Mouse (Mus musculus) liver, embryonic 16.5 days (tissue): Measurements from ENCODE around the gene Ccdc115. TPM values are rescaled to one million over a fixed set of nuclear protein-coding genes. Genes with fewer than 3 reads are reported as not detected.
A peak's percentile ranks its signal among the peaks of the same experiment; 100 is the strongest.

Experiments
- ATAC-seq: fragments of 200-750 bp; cut with Nextera tagmentation; 2 replicates; pipeline ENCODE4 v1.8.0; 2017; ENCODE audit warnings: low read depth, mild to moderate bottlenecking, moderate number of reproducible peaks, moderate library complexity
- H3K27ac ChIP-seq: fragments of 300-500 bp; sonication (generic); 2 replicates; pipeline ENCODE4 v1.5.1; 2014; ENCODE audit warnings: mild to moderate bottlenecking, low read length
- H3K27me3 ChIP-seq: fragments of 300-500 bp; sonication (generic); 2 replicates; pipeline ENCODE4 v1.6.1; 2014; ENCODE audit warnings: low read depth, low read length, mixed read lengths; ENCODE audit not compliant: control insufficient read depth, insufficient read depth
- H3K36me3 ChIP-seq: fragments of 300-500 bp; sonication (generic); 2 replicates; pipeline ENCODE4 v1.6.1; 2014; ENCODE audit warnings: mild to moderate bottlenecking; ENCODE audit not compliant: control insufficient read depth, insufficient read depth
- H3K4me1 ChIP-seq: fragments of 300-500 bp; sonication (generic); 2 replicates; pipeline ENCODE4 v1.6.1; 2014; ENCODE audit warnings: low read depth, low read length, mixed read lengths; ENCODE audit not compliant: control insufficient read depth
- H3K4me2 ChIP-seq: fragments of 300-500 bp; sonication (generic); 2 replicates; pipeline ENCODE4 v1.6.1; 2014; ENCODE audit warnings: low read depth, low read length, mixed read lengths
- H3K4me3 ChIP-seq: fragments of 300-500 bp; sonication (generic); 2 replicates; pipeline ENCODE4 v1.5.1; 2014; ENCODE audit warnings: low read depth, mild to moderate bottlenecking, low read length
- H3K9ac ChIP-seq: fragments of 300-500 bp; sonication (generic); 2 replicates; pipeline ENCODE4 v1.6.1; 2014; ENCODE audit warnings: low read depth, low read length
- H3K9me3 ChIP-seq: fragments of 300-500 bp; sonication (generic); replicated peaks from 2 replicates; pipeline ENCODE4 v1.6.1; 2016; ENCODE audit warnings: low read length; ENCODE audit not compliant: control insufficient read depth
- WGBS: fragments of 180-500 bp; shearing (Covaris S2); extraction: QIAGEN DNeasy Blood & Tissue Kit; methylation state at CpG from one replicate; pipeline ENCODE4 v1.1.7; 2014; ENCODE audit not compliant: insufficient replicate concordance; 5-methylcytosine and 5-hydroxymethylcytosine counted together
- polyA plus RNA-seq: library from polyadenylated mRNA; unstranded; fragments of >200 nt; fragmentation: Nextera tagmentation; extraction: Ambion mirVana; gene quantifications from 2 replicates; pipeline ENCODE4 v1.2.1, GENCODE M21; 2015

Gene Ccdc115
- polyA plus RNA-seq, 1 experiment from 2014 or later, result 20.8 TPM

GRCm38 (mm10) chr1:34472427-34473300 lies 33.2 kb upstream of the Ccdc115 start:
- under 1% methylated on average over 42 of the region's 43 CpGs for WGBS
- peaks cover 4% of the 10 kb centered on the region; the same call in 1 of the 2 replicates for H3K4me1 ChIP-seq
- H3K4me2 ChIP-seq, result peak overlapping the region; percentile 67
- H3K4me3 ChIP-seq, result peak overlapping the region; percentile 63
- H3K27ac ChIP-seq, result peak overlapping the region; percentile 53; the same call in 1 of the 2 replicates
- H3K9me3 ChIP-seq, result no peaks in the 10 kb centered on the region
- H3K9ac ChIP-seq, result peak overlapping the region; percentile 57
- no peaks in the 10 kb centered on the region for H3K36me3 ChIP-seq
- peak; percentile 71 for ATAC-seq
- peaks cover 2% of the 10 kb centered on the region for H3K27me3 ChIP-seq

GRCm38 (mm10) chr1:34469801-34470200 lies 30.3 kb upstream of the Ccdc115 start:
- H3K27ac ChIP-seq, result no peak overlapping the region
- no peak for ATAC-seq
- peaks cover 4% of the 10 kb centered on the region; the same call in 1 of the 2 replicates for H3K4me1 ChIP-seq
- H3K9ac ChIP-seq, result no peak overlapping the region
- H3K36me3 ChIP-seq, result no peaks in the 10 kb centered on the region
- H3K9me3 ChIP-seq, result no peaks in the 10 kb centered on the region
- peaks cover 2% of the 10 kb centered on the region for H3K27me3 ChIP-seq
- WGBS, result 58% methylated on average over 5 of the region's 5 CpGs
- no peak overlapping the region for H3K4me3 ChIP-seq
- no peak overlapping the region for H3K4me2 ChIP-seq

DNA sequence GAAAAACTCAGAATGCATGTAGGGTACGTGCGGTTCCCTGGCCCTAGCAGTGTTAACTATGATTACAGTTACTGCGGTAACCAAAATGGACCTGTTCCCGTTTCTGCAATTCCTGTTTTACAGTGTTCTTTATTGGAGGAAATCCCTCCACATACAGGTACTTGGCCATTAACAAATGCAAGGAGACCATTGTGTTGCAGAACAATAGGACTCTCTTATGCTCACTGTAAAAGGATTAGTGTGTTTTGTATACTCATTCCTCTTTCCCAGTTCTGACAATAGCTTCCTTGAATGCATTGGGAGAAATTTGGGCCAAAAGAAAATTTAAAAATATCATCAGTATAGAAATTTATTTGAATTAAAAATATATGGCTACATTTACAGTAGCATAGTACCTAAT lies 29.0 kb upstream of the Ccdc115 start:
- Histone ChIP-seq H3K4me2 (no peak overlapping the region), H3K27ac (no peak overlapping the region), H3K36me3 (no peaks in the 10 kb centered on the region), H3K27me3 (peaks cover 2% of the 10 kb centered on the region), H3K4me3 (no peak overlapping the region), H3K9ac (no peak overlapping the region), H3K4me1 (peaks cover 4% of the 10 kb centered on the region; the same call in 1 of the 2 replicates), H3K9me3 (no peaks in the 10 kb centered on the region)
- no peak for ATAC-seq
- 56% methylated on average over 4 of the region's 4 CpGs for WGBS

DNA sequence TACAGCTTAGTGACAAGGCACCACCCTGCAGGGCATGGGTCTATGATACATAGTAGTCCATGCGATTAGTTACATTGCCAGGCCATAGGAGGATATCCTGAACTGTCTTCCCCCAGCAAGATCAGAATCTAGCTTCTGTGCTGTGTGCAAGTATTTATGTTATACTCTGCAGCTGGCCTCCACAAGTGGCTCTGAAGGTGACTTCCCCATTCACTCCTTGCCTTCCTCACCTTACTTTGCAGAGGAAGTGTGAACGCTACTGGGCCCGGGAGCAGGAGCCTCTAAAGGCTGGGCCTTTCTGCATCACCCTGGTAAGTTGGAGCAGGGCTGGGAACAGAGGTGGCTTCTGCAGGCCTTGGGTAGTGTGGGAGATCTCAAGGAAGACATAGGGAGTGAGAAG lies 28.6 kb upstream of the Ccdc115 start:
- no peaks in the 10 kb centered on the region for H3K9me3 ChIP-seq
- H3K36me3 ChIP-seq, result no peaks in the 10 kb centered on the region
- peaks cover 4% of the 10 kb centered on the region; the same call in 1 of the 2 replicates for H3K4me1 ChIP-seq
- H3K27ac ChIP-seq, result no peak overlapping the region
- no peak overlapping the region for H3K4me3 ChIP-seq
- ATAC-seq, result no peak
- H3K4me2 ChIP-seq, result no peak overlapping the region
- WGBS, result 16% methylated on average over 3 of the region's 3 CpGs
- peaks cover 2% of the 10 kb centered on the region for H3K27me3 ChIP-seq
- no peak overlapping the region for H3K9ac ChIP-seq

DNA sequence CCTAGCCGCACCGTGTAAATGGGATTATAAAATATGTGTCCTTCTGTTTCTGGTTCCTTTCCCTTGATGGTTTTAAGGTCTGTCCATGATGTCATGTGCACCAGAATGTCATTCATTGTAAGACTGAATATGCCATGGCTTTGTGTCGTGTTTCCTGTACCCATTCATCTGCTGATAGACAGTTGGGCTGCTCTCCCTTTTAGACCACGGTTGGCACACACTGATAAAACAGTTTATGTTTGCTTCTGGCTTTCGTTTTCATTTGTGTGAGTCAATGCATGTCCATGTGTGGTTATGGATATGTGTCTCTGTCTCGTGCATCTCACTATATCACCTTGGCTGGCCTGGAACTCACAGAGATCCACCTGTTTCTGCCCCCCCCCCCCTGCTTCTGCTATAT lies 26.0 kb upstream of the Ccdc115 start:
- 40% methylated on average over 6 of the region's 6 CpGs for WGBS
- ATAC-seq, result 0 out of 2 replicates have a peak, but pooled peaks have one; percentile 16
- no peak overlapping the region for H3K27ac ChIP-seq
- H3K9me3 ChIP-seq, result no peaks in the 10 kb centered on the region
- peaks cover 3% of the 10 kb centered on the region for H3K4me1 ChIP-seq
- H3K9ac ChIP-seq, result no peak overlapping the region
- no peaks in the 10 kb centered on the region for H3K27me3 ChIP-seq
- no peaks in the 10 kb centered on the region for H3K36me3 ChIP-seq
- no peak overlapping the region for H3K4me2 ChIP-seq
- H3K4me3 ChIP-seq, result no peak overlapping the region

DNA sequence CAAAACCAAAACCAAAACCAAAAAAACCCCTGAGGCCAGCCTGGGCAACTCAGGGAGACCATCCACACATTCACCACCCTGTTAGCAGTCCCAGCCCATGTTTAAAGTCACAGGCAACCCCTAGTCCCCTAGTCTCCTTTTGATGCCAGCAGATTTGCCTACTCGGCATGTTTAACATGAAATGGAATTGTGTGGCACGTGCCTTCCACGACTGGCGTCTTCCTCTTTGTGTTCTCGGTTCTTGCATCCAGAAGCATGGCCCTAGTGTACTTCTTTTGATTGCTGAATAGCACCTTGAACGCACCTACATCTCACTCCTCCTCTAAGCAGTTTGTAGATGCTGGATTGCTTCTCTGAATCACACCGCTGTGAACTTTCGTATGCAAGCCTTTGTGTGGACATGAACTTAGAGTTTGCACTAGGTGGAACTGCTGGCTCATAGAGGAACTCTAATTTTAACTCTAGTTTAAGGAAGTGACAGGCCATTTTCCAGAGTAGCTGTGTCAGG lies 24.9 kb upstream of the Ccdc115 start:
- Histone ChIP-seq H3K4me1 (peaks cover 8% of the 10 kb centered on the region), H3K36me3 (no peaks in the 10 kb centered on the region), H3K27me3 (peaks cover under 1% of the 10 kb centered on the region), H3K9me3 (no peaks in the 10 kb centered on the region), H3K4me3 (no peak overlapping the region; the same call in 1 of the 2 replicates), H3K9ac (no peak overlapping the region), H3K4me2 (peak overlapping the region; percentile 24; the same call in 1 of the 2 replicates), H3K27ac (no peak overlapping the region)
- ATAC-seq, result no peak
- 29% methylated on average over 8 of the region's 8 CpGs for WGBS

- peak; percentile 42; the same call in 1 of the 2 replicates for ATAC-seq
- 16% methylated on average over 7 of the region's 7 CpGs for WGBS
Observed at GRCm38 (mm10) chr1:34462766-34463165, 23.3 kb upstream of the Ccdc115 start.

GRCm38 (mm10) chr1:34460061-34460441 lies 20.6 kb upstream of the Ccdc115 start:
- Histone ChIP-seq H3K4me3 (peak overlapping the region; percentile 69), H3K36me3 (no peaks in the 10 kb centered on the region), H3K9me3 (no peaks in the 10 kb centered on the region), H3K4me1 (peaks cover 11% of the 10 kb centered on the region), H3K4me2 (peak overlapping the region; percentile 78), H3K27ac (no peak overlapping the region; the same call in 1 of the 2 replicates), H3K9ac (peak overlapping the region; percentile 32), H3K27me3 (peaks cover 11% of the 10 kb centered on the region)
- ATAC-seq, result no peak; the same call in 1 of the 2 replicates
- 2% methylated on average over 15 of the region's 15 CpGs for WGBS

More at GRCm38 (mm10) chr1:34462766-34463165, 23.3 kb upstream of the Ccdc115 start:
- H3K4me1 ChIP-seq, result peaks cover 11% of the 10 kb centered on the region
- no peak overlapping the region for H3K4me2 ChIP-seq
- no peak overlapping the region for H3K9ac ChIP-seq
- H3K36me3 ChIP-seq, result no peaks in the 10 kb centered on the region
- no peak overlapping the region for H3K4me3 ChIP-seq
- H3K9me3 ChIP-seq, result no peaks in the 10 kb centered on the region
- H3K27me3 ChIP-seq, result peaks cover 11% of the 10 kb centered on the region
- no peak overlapping the region for H3K27ac ChIP-seq
